Mouse (Mus musculus) stomach, postnatal 0 days (tissue): ENCODE data around the gene Plekhh1.
A peak's percentile ranks its signal among the peaks of the same experiment; 100 is the strongest.

Source experiments
- CTCF ChIP-seq: IDR thresholded peaks from 2 replicates; pipeline ENCODE4 v1.5.1; 2016; ENCODE audit warnings: antibody characterized with exemption, low read depth, mild to moderate bottlenecking, moderate library complexity
- EP300 ChIP-seq: optimal IDR thresholded peaks from 2 replicates; pipeline ENCODE3; 2016; ENCODE audit warnings: antibody characterized with exemption

DNA sequence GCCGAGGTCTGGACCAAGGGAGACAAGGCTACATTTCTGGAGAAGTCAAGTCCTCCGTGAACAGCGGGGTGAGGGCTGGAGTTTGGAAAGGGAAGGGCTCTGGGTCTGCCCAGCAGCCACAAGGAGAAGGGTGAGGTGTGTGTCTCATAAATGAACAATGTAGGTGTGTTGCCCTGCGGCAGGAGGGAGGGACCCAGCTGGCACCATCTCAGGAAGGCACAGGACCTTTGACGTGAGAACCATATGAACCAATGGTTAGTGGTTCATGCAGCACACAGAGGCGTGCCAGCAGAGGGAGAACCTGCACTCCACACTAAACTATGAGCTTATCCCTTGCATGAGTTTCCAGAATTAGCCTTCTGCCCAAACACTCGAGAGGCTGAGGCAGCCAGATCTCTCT lies 18.2 kb downstream of the Plekhh1 start:
- TF ChIP-seq CTCF (peak; percentile 41), EP300 (no peak)
